Mouse (Mus musculus) left cerebral cortex, postnatal 10 days (tissue): ENCODE results near the gene Ttc16. TPM values are rescaled to one million over a fixed set of nuclear protein-coding genes. Genes with fewer than 3 reads are reported as not detected.

Experiments
- DNase-seq, 2 experiments: peaks; one replicate each; pipeline ENCODE4 v3.0.0; 2021 to 2022; ENCODE audit warnings: low spot score in 2 of 2, mixed read lengths in 1 of 2; ENCODE audit errors: extremely low spot score in 1 of 2
- intact Hi-C: fragments of 180-260 bp; cut with DNase I; formaldehyde crosslinking; loops from one replicate; pipeline ENCODE4 v1.15.1; 2025
- microRNA-seq: library from miRNA; unstranded; fragments of <30 nt; microRNA quantifications from one replicate; pipeline ENCODE4 v1.2.0, GENCODE M21; 2022
- total RNA-seq, 2 experiments: library from RNA; stranded (reverse); gene quantifications; 2 replicates each; pipeline ENCODE4 v1.2.3; 2021

Gene Ttc16
- total RNA-seq, 2 experiments from 2014 or later, result 0.22 to 0.36 TPM

GRCm38 (mm10) chr2:32708643-32709042 is 66.8 kb downstream of the Ttc16 start:
- intact Hi-C loops, result no loop called here
- DNase-seq, result peak in 1 of 2 experiments; percentile 86

Small RNA genes within 50 kb of the gene (microRNA-seq; reads per million reads assigned to microRNA genes)
- gene Mir2861, result not detected
- not detected for gene Mir3960

Other genes starting within 250 kb of the Ttc16 start
- gene Fam102a, start 240.3 kb downstream of the Ttc16 start, total RNA-seq, result 10 to 100 TPM; 28.2 to 28.9 TPM
- 10 to 100 TPM; 83.9 to 86.8 TPM for gene Dpm2, start 204.8 kb downstream of the Ttc16 start, total RNA-seq
- gene Pip5kl1, start 200.8 kb downstream of the Ttc16 start, total RNA-seq, result 10 to 100 TPM; 13.5 to 13.6 TPM
- gene 9430097D07Rik, start 199.9 kb downstream of the Ttc16 start, total RNA-seq, result 1 to 10 TPM in 1 of 2 experiments, under 1 TPM in 1; 0.81 to 1.2 TPM
- 10 to 100 TPM; 32.3 to 32.6 TPM for gene St6galnac4, start 188.5 kb downstream of the Ttc16 start, total RNA-seq
- gene St6galnac6, start 175.9 kb downstream of the Ttc16 start, total RNA-seq, result 100 to 1,000 TPM; 122 to 127 TPM
- 100 to 1,000 TPM; 156 TPM for gene Ak1, start 153.9 kb downstream of the Ttc16 start, total RNA-seq
- gene Eng, start 129.0 kb downstream of the Ttc16 start, total RNA-seq, result 10 to 100 TPM; 24.9 to 25.2 TPM
- gene Fpgs, start 71.5 kb downstream of the Ttc16 start, total RNA-seq, result 10 to 100 TPM; 11.4 to 14.4 TPM
- gene Cdk9, start 62.6 kb downstream of the Ttc16 start, total RNA-seq, result 10 to 100 TPM; 89.3 to 92.5 TPM
- gene Sh2d3c, start 54.6 kb downstream of the Ttc16 start, total RNA-seq, result 10 to 100 TPM; 33.0 to 37.3 TPM
- 1 to 10 TPM; 2.3 to 2.9 TPM for gene 6330409D20Rik, start 34.6 kb downstream of the Ttc16 start, total RNA-seq
- 10 to 100 TPM; 28.6 to 28.9 TPM for gene Tor2a, start 18.4 kb downstream of the Ttc16 start, total RNA-seq
- 10 to 100 TPM in 1 of 2 experiments, 1 to 10 TPM in 1; 8.4 to 10.3 TPM for gene Ptrh1, start 153 bp upstream of the Ttc16 start, total RNA-seq
- gene Cfap157, start 8.8 kb upstream of the Ttc16 start, total RNA-seq, result not detected
- gene Stxbp1, start 71.6 kb upstream of the Ttc16 start, total RNA-seq, result 100 to 1,000 TPM; 862 to 881 TPM
- 10 to 100 TPM; 26.0 to 26.6 TPM for gene Fam129b, start 100.5 kb upstream of the Ttc16 start, total RNA-seq
- 100 to 1,000 TPM; 145 to 166 TPM for gene Rpl12, start 185.9 kb upstream of the Ttc16 start, total RNA-seq
- gene Lrsam1, start 186.0 kb upstream of the Ttc16 start, total RNA-seq, result 10 to 100 TPM; 36.3 to 38.9 TPM
- 10 to 100 TPM; 22.5 to 25.4 TPM for gene Slc2a8, start 206.4 kb upstream of the Ttc16 start, total RNA-seq